Mouse (Mus musculus): ENCODE data around the gene AC170998.1.
"Not testable (repeated sequence)": the region's sequence is repeated elsewhere in the genome, so short reads cannot be mapped to it uniquely, and the experiment has no call there.

Gene AC170998.1

DNA sequence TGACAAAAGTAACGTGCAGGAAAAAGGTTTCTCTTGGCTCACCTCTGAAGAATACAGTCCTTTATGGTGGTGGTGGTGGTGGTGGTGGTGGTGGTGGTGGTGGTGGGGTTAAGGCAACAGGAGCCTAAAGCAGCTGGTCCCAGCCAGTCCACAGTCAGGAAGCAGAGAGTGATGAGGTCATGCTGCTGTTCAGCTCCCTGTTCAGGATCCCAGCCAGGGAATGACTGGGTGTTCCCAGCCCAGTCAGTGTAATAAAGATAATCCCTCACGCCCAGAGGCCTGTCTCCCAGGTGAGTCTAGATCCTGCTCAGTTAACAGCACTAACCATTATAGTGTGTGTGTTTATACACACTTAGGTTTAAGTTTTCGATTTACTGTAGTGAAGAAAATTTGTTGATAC lies 24.1 kb upstream of the AC170998.1 start:
- in situ Hi-C loops (cut with MboI; ENCODE audit: unreplicated experiment in 2 of 2) = no loop called here

DNA sequence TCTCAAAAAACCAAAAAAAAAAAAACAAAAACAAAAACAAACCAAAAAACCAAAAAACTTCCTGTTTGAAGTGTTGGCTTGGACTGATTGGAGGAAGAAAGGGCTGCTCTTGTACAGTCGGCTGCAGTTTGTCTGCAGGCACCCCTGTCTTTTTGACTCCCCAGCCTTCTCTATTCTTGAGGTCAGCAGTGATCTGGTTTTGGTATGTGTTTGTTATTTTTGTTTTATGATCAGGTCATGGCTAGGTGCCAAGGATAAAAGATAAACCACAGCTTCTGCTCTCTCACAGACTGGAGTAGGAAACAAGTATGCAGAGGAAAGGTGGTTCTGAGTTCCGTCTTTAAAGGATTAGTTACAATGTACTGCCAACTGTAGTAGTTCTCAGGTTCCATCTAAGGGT lies 23.2 kb upstream of the AC170998.1 start:
- in situ Hi-C loops (cut with MboI; ENCODE audit: unreplicated experiment in 2 of 2) = no loop called here

DNA sequence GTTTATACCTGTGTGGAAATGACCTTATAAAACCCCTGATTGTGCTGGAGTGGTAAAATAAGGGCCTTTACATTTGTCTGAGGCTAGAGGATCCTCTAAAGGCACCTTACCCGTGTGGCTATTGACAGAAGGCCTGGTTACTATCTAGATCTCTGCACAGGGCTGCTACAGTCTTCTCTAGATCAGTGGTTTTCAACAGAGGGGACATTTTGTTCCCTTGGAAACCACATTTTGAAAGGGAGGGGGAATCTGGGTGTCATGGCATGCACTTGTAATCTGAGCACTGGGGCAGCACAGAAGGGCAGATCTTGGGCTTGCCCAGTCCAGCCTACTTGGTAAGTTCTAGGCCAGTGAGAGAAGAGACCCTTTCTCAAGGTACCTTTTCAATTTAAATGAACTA lies 19.2 kb upstream of the AC170998.1 start:
- in situ Hi-C loops (cut with MboI; ENCODE audit: unreplicated experiment in 2 of 2) = no loop called here

DNA sequence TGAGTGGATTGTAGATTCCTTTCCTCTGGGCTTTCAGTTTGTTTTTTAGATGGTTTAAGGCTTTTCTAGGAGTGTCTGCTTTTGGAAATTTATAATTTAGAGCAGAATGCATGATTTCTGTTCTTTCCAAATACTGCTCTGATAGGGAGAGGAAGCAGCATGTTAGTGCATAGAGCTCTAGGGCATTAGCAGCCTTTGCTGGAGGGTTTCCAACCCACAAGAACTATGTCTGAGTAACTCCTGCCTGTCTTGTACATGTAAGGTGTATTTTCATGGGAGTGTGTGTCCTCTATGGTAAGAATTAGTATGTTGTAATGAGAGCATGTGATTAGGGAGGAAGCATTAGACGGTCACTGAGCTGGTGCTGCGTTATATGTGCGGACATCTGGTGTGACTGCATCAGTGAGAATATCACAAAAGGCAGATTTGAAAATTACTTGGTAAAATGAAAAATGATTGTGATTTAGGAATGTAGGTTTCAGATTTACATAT lies 18.7 kb upstream of the AC170998.1 start:
- in situ Hi-C loops (cut with MboI; ENCODE audit: unreplicated experiment in 2 of 2) = no loop called here

DNA sequence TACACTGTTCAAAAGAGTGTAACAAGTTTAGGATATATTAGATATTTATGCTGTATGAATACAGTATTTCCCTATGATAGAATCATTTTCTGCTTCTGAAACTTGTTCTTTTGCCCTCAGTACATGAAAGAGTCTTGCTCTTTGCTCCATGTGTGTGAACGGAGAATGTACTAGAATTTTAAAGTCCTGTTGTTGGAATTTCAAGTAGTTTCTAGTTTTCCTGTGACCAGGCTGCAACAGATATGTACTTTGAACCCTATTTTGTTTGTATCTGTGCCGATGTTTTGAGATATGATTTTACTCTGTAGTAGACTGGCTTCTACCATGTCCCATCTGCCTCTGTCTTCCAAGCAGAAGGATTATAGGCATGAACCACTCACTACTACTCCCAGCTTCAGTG lies 18.1 kb upstream of the AC170998.1 start:
- in situ Hi-C loops (cut with MboI; ENCODE audit: unreplicated experiment in 2 of 2) = no loop called here

DNA sequence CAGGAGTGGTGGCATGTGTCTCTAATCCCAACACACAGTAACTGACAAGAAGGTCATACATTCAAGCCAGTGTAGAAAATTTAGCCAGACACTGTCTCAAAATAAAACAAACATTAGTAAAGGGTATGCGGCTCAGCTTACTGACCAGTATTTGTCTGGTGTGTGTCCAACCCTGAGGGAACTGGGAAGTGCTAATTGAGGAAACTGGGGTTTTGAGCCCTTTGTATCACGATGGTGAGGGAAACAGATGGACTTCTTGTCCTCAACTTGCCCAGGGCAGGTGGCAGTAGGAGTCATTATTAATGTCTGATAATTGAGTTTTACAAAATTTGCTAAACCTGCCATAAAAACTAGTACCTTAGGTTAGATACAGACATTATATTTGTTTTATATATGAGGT lies 16.9 kb upstream of the AC170998.1 start:
- in situ Hi-C loops (cut with MboI; ENCODE audit: unreplicated experiment in 2 of 2) = no loop called here

DNA sequence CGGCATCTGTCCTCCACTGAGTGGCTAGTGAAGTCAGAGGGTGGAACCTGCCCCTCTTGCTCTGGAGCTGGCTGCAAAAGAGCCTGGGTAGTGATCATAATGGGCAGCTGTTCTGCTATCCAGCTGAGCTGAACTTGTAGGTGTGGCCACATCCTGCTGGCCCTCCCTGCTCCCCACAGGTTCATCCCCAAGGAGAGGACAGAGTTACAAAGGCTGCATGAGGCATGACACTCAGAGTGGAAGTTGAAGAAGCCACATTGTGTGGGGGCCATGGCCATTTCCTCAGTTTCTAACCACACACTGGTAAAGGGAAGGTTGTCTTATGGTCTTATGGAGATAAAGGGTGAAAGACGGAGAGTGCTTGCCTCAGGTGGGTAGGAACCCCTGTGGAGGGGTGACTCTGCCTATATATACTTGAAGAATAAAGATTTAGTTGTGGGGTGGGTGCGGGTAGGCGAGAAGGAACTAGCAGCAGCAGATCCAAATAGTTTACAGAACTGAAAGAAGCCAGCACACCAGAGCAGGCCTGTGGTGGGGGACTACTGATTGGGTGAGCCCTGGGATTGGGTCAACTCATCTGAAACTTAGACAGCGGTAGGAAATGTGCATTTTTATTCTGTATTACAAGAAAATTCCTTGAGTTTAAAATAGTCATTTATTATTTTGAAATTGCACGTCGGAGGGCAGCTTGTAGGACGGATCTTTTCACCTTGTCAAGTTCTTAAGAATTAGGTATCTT lies 16.2 kb upstream of the AC170998.1 start:
- in situ Hi-C loops (cut with MboI; ENCODE audit: unreplicated experiment in 2 of 2) = no loop called here

DNA sequence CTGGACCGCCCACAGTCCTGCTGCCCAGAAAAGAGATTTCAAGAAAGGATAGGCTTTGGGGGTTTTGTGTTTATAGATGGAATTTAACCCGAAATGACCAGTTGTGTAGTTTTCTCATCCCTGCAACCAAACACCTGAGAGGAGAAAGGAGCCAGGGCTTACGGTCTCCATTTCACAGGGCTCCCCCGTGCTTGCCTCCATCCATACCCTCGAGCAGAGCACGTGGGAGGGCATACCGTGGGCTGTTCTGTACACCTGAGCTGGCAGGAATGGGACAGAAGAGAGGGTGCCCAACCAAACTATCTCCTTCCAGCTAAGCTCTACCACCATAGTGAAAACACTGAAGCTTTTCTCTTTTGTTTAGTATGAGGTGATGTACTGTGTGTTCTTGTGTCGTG lies 15.6 kb upstream of the AC170998.1 start:
- in situ Hi-C loops (cut with MboI; ENCODE audit: unreplicated experiment in 2 of 2) = no loop called here

DNA sequence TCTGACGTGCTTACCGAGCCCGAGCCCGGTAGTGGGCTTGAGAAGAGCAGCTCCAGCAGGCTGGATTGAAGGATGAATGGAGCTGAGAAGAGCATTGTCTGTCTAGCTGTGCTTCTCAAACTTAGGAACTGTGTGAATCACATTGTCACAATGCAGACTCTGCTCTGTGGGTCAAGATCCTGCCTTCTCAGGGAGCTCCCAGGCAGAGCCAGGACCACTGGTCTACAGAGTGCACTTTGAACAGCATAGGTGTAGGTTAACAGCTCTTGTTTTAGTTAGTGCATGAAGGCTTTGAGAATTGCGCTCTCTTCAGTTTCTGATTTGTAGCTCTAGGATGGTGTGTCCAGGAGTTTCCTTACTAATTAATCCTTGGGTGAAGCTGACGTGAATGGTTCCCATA lies 14.6 kb upstream of the AC170998.1 start:
- in situ Hi-C loops (cut with MboI; ENCODE audit: unreplicated experiment in 2 of 2) = no loop called here

DNA sequence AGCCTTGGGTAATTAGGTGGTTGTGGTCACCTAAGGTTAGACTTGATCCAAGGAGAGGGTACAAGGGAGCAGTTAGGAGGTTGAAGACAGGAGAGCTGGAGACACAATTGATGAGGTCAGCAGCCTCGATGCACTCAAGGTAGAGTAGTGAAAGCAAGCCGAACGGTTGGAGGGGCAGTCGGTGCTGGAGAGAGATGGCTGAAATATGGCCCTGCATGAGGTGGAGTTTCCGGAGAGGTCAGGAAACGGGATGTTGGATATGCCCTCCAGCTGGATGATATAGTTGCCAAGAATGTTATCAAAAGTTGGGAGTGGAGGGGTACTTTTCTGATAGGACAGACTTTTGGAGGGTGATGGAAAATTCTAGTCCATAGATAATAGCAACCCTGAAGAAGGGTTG lies 13.6 kb upstream of the AC170998.1 start:
- in situ Hi-C loops (cut with MboI; ENCODE audit: unreplicated experiment in 2 of 2) = no loop called here

DNA sequence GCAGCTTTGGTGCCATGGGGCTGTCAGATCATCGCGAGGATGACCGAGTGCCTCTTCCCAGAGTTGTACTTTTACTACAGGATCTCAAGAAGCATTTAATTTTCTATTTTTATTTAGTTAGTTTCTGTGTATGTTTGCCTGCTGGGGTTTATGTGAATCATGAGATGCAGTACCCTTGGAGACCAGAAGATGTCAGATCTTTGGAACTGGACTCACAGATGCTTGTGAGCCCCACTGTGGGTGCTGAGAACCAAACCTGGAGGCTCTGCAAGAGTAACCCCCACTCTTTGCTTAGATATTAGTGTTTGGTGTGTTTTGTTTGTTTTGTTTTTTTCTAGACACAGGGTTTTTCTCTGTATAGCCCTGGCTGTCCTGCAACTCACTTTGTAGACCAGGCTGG lies 11.9 kb upstream of the AC170998.1 start:
- in situ Hi-C loops (cut with MboI; ENCODE audit: unreplicated experiment in 2 of 2) = no loop called here

DNA sequence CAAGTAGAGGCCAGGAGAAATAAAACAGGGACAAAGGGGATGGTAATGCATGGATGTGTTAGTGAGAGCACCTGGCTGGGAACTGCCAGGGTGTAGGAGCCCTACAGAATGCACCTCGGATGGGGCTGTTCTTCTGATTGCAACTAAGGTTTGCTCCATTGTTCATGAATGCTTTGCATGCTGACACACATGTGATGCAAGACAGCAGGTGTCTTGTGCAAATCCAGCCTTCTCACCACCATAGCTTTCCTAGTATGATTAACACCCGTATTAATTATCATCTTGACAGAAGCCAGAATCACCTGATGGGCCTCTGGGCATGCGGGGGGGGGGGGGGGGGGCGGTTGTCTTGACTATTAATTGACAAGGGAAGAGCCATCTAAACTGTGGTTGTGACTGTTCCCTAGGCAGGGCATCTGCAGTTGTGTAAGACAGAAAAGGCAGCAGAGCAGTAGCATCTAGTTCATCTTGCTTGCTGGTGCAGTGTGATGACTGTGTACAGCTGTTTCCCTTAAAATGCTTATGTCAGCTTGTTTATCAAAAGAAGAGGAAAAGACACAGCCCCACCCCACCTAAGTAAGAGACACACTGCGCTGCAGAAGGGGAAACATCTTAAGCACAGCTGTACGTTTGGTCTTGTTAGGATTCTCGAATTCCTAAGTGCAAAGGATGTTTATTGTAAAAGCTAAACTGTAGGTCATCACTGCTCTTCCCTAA lies 9.9 kb upstream of the AC170998.1 start:
- in situ Hi-C loops (cut with MboI; ENCODE audit: unreplicated experiment in 2 of 2) = no loop called here

DNA sequence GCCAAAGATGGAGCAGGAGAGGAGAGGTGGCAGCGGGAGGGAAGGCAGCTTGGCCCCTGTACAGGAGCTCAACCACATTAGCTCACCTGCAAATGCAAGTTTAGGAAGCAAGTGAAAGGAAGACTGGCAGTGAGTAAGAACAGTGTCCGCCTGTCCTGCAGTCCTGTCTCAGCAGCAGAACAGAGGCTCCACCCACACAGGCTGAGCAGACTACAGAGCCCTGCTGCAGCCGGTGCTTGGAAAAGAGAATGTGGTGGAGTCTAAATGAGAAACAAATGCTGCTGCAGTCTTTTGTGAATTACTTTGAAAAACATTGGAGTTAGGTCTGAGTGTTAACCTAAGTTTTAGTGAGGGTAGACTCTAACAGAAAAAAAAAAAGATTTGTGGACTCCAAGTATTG lies 8.3 kb upstream of the AC170998.1 start:
- in situ Hi-C loops (cut with MboI; ENCODE audit: unreplicated experiment in 2 of 2) = no loop called here

DNA sequence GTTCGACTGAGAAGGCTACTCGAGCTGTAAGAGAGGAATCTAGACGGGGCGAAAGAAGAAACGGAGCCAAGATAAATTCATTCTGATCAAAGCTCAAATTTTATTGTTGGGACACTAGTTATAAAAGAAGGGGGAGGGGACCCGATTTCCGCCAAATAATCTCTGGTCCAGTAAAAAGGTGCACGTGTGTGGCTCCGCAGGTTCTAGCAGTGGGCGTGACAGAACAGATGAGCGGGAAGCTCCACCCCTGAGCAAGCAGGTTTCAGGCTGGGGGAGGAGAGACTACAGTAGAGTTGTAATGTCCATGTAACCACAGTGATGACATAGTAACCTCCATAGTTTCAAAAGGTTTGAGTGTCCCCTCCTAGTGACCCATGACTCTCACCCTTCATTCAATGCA lies 1.6 kb downstream of the AC170998.1 start:
- in situ Hi-C loops (cut with MboI; ENCODE audit: unreplicated experiment in 2 of 2) = not testable (repeated sequence)

DNA sequence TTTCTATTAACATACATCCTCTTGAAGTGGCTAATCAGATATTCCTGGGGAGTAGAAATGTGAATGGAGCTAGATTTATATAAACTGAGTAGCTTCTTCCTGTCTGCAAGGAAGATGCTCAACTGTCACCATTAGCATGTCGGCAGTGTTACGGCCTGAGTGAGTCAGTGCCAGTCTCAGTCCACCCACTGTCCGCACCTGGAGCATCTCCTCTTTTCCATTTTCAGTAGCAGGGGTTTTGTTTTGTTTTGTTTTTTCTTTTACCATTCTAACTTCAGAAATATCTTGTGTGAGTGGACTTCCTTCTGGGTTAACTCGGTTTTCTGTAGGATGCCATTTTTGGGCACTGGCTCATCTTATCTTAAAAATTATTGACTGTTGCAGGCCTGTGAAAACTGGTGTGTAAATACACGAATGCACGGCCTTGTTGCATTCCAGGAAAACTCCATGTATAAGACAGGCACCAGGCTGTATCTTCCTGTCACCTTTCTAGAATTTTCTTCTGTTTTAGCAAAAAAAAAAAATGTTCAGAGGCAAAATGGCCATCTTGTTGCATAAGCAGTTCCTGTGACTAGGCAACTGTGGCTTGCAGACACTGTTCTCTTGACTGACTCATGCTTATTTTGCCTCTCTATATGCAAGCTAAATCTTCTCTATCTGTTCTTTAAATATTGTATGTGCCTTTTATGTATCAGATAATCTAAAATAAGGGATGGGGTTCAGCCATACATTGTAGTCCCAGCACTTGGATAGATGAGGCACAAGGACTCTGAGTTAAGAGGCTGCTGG lies 9.6 kb downstream of the AC170998.1 start:
- in situ Hi-C loops (cut with MboI; ENCODE audit: unreplicated experiment in 2 of 2) = no loop called here

DNA sequence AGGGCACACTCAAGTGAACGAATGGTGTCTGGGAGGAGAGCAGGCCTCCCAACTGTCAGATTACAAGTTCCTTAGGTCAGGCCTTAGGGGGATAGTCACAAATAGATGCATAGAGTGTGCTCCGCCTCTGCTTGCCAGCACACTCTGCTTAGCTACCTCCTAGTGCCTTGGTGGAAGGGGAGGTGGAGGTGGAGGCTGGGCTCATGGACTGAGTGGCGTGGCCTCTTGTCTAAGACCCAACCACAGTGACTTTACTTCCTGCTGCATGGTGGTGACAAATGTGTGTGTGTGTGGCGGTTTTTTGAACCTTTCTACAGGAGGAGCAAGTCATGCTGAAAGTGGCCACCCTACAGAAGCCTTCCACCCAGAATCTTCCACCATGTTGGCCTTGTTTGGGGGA lies 10.6 kb downstream of the AC170998.1 start:
- in situ Hi-C loops (cut with MboI; ENCODE audit: unreplicated experiment in 2 of 2) = no loop called here

DNA sequence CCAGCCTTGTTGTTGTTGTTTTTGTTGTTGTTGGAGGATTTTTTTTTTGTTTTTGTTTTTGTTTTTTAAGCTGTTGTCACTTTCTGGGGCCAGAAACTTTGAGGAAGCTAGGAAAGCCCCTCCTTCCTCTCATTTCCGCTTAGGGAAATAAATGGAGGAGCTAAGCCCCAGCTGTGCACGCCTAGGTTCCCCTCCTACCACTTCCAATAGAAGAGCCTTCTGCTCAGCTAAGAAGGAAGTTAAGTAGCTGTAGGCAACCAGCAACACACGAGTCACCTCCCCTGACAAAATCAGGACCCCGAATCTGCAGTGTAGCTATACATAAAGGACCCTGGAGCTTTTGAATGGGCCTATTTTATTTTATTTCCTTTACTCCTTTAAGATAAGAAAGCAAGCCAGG lies 12.1 kb downstream of the AC170998.1 start:
- in situ Hi-C loops (cut with MboI; ENCODE audit: unreplicated experiment in 2 of 2) = no loop called here

DNA sequence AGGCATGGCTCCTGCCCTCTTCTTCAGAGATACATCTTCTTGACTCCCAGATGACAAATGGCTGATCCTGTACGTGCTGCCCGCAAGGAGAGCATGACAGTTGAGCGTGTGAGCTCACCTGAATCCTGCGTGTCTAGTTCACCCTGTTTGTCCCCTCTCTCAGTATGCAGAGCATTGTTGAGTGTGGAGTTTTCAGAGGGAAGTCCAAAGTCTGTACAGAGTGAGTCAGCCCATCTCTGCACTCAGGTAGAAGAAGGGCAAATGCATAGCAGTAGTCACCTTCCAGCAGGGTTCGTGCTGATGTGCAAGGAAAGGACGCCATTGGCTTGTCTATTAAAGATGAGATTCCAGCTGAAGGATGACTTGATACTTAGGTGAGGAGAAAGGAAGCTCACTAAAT lies 13.4 kb downstream of the AC170998.1 start:
- in situ Hi-C loops (cut with MboI; ENCODE audit: unreplicated experiment in 2 of 2) = no loop called here

DNA sequence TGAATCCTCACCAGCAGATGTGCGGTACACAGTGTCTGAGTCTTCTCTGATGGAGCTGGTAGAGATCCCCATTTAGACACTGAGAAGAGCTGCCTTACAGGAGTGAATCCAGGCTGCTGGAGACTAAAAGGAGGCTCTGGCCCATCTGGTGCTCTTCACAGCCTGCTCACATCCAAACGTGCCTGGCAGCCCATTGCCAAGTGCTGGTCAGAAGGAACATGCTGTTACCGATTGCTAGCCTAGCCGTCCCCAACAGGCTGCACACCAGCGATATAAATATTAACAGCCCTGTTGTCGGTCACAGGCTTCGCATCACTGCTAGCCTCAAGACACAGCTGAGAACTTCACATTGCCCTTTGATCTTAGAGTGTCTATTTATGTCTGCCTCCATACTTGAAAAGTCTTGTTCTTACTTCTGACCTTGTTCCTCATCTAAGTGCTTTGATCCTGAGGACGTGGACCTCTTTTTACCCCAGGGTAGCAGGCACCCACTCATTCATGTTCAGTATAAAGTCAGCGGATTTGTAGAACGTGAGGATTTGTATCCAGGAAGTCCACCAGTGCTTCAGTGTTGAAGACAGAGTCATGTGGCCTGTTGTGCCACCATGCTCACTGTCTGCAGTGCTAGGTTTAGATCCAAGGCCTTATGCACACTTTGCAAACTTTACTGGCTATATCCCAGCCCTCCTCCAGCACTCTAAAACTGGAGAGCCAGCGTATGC lies 17.4 kb downstream of the AC170998.1 start:
- in situ Hi-C loops (cut with MboI; ENCODE audit: unreplicated experiment in 2 of 2) = no loop called here

DNA sequence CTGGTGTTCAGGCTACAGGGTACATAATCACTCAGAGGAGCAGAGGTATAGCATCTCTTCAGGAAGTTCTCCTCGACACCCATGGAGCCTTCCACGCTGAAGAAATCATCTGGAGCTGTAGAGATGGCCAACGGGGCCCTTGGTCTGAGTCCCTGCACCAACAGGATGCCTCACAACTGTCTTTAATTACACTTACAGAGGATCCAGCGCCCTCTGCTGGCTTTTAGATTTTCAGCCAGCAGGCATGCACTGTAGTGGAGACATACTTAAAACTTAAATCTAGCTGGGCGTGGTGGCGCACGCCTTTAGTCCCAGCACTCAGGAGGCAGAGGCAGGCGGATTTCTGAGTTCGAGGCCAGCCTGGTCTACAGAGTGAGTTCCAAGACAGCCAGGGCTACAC lies 18.0 kb downstream of the AC170998.1 start:
- in situ Hi-C loops (cut with MboI; ENCODE audit: unreplicated experiment in 2 of 2) = no loop called here

DNA sequence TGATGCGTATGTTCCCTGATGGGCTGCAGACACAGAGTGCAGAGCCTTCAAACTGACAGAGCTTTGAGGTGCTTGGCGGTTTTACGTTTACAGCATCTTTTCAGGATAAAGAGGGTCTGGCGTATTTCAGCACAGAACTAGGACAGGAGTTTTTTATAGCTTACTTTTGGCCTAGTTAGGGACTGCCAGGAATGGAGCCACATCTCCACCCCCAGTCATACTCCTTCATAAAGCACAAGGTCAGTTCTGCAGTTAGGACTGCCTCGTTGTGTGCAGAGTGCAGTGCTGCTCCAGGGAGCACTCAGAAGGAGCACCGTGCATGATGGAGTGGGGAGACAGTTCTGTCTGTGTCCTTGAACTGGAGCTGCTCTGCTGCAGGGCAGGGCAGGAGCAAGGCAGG lies 19.9 kb downstream of the AC170998.1 start:
- in situ Hi-C loops (cut with MboI; ENCODE audit: unreplicated experiment in 2 of 2) = no loop called here
